Mouse (Mus musculus): ENCODE results near the gene Mpped2.

DNA sequence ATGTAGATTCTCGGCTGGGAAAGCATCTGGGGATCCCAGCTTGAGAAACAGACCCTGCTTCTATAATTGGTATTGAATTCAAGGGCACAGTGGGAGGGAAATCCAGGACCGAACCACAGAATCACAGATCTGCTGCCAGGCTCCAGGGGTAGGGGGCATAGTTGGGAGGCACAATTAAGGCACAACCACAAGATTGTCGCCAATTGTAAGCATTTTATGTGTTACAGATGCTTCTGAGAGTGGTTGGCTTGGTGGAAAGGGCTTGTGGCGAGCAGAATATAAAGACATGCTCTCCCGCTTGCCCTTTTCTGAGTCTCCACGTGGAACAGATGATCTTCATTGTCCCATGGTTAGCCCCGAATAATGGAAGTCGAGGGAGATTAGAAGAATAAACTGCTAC is 142.3 kb downstream of the Mpped2 start:
- no peak for TF ChIP-seq CTCF (IDR thresholded peaks at IDR 0.05; ENCODE audit: low read depth)
- no peak for TF ChIP-seq EP300 (optimal IDR thresholded peaks at IDR 0.05)
